Mouse (Mus musculus): ENCODE measurements around the gene Gm10097.

GRCm38 (mm10) chr10:5089133-5089532 is 20.1 kb downstream of the Gm10097 start:
- no peak for TF ChIP-seq MYC (IDR thresholded peaks at IDR 0.05; ENCODE audit: low read depth, low read length)
- TF ChIP-seq UBTF (IDR thresholded peaks at IDR 0.05; ENCODE audit: low read depth, low read length): no peak

Data from CH12.LX (cell line).